Mouse (Mus musculus) midbrain, postnatal 0 days (tissue): ENCODE measurements around the gene Prf1. TPM values are rescaled to one million over a fixed set of nuclear protein-coding genes. Genes with fewer than 3 reads are reported as not detected.

ENCODE experiments used
- ATAC-seq: fragments of 200-750 bp; cut with Nextera tagmentation; 2 replicates; pipeline ENCODE4 v1.8.0; 2017; ENCODE audit warnings: moderate number of reproducible peaks, mild to moderate bottlenecking, moderate TSS enrichment, moderate library complexity; ENCODE audit not compliant: low FRiP score
- DNase-seq: peaks from one replicate; pipeline ENCODE4 v3.0.0-alpha.2; 2015; ENCODE audit warnings: low spot score
- H3K27ac ChIP-seq: fragments of 300-500 bp; sonication (generic); 2 replicates; pipeline ENCODE4 v1.5.1; 2014; ENCODE audit warnings: low read depth, mild to moderate bottlenecking, low read length, mixed read lengths
- H3K27me3 ChIP-seq: fragments of 300-500 bp; sonication (generic); 2 replicates; pipeline ENCODE4 v1.6.1; 2014; ENCODE audit warnings: low read length, control low read depth, mixed read lengths; ENCODE audit not compliant: insufficient read depth
- H3K36me3 ChIP-seq: fragments of 300-500 bp; sonication (generic); 2 replicates; pipeline ENCODE4 v1.6.1; 2014; ENCODE audit warnings: low read length, control low read depth, mixed read lengths; ENCODE audit not compliant: insufficient read depth
- H3K4me1 ChIP-seq: fragments of 300-500 bp; sonication (generic); 2 replicates; pipeline ENCODE4 v1.6.1; 2014; ENCODE audit warnings: mild to moderate bottlenecking, control low read depth, antibody characterized with exemption, low read length, mixed read lengths; ENCODE audit not compliant: insufficient read depth
- H3K4me2 ChIP-seq: fragments of 300-500 bp; sonication (generic); 2 replicates; pipeline ENCODE4 v1.6.1; 2014; ENCODE audit warnings: low read depth, mild to moderate bottlenecking, low read length, mixed read lengths; ENCODE audit not compliant: poor library complexity, severe bottlenecking
- H3K4me3 ChIP-seq: fragments of 300-500 bp; sonication (generic); 2 replicates; pipeline ENCODE4 v1.5.1; 2014; ENCODE audit warnings: low read depth, mild to moderate bottlenecking, low read length, moderate library complexity
- H3K9ac ChIP-seq: fragments of 300-500 bp; sonication (generic); replicated peaks from 2 replicates; pipeline ENCODE4 v1.6.1; 2014; ENCODE audit warnings: mild to moderate bottlenecking, low read length, moderate library complexity, mixed read lengths; ENCODE audit not compliant: poor library complexity, severe bottlenecking
- H3K9me3 ChIP-seq: fragments of 300-500 bp; sonication (generic); 2 replicates; pipeline ENCODE4 v1.6.1; 2016; ENCODE audit warnings: low read length, control low read depth
- CTCF ChIP-seq: IDR thresholded peaks from 2 replicates; pipeline ENCODE4 v1.5.1; 2016; ENCODE audit warnings: antibody characterized with exemption, mild to moderate bottlenecking
- WGBS: fragments of 180-500 bp; shearing (Covaris S2); extraction: QIAGEN DNeasy Blood & Tissue Kit; methylation state at CpG from one replicate; pipeline ENCODE4 v1.1.7; 2014; 5-methylcytosine and 5-hydroxymethylcytosine counted together
- polyA plus RNA-seq: library from polyadenylated mRNA; unstranded; fragments of >200 nt; fragmentation: Nextera tagmentation; extraction: Ambion mirVana; gene quantifications from 2 replicates; pipeline ENCODE4 v1.2.1, GENCODE M21; 2015
- total RNA-seq: library from RNA; depleted of rRNA; stranded (reverse); fragments of >200 nt; gene quantifications from 2 replicates; pipeline ENCODE4 v1.2.3, GENCODE M21; 2014; rRNA removed

Gene Prf1
- not detected in 2 replicates for total RNA-seq
- not detected in 2 replicates for polyA plus RNA-seq

DNA sequence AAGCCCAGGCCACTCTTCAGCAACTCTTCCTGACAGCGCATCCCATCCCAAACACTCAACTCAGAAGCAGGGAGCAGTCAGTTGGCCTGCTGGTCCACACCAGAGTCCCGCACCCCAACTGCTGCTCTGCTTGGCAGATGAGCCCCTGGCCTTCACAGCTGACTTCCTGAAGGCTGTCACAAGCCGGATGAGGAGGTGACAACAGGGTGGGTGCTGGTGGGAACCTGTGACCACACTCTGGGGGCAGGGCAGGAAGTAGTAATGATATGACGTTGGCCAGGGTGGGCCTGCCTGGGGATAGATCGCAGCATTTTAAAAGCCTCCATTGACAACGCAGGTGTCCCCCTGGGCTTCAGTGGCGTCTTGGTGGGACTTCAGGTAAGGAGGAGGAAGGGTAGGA lies at the start of gene Prf1:
Gene Prf1 (plus strand): TSS at position 357 of the 400 bp plus-strand sequence.
- 91% methylated on average over 7 of the region's 7 CpGs for WGBS
- Histone ChIP-seq H3K9ac (no peak within 1 kb of the TSS), H3K27ac (no peak within 1 kb of the TSS), H3K27me3 (no peaks in the 10 kb centered on the region), H3K4me3 (no peak within 1 kb of the TSS), H3K36me3 (no peaks in the 10 kb centered on the region), H3K9me3 (no peaks in the 10 kb centered on the region), H3K4me1 (no peaks in the 10 kb centered on the region), H3K4me2 (no peak within 1 kb of the TSS)
- no peak for TF ChIP-seq CTCF
- no peak for ATAC-seq
- DNase-seq, result no peak

DNA sequence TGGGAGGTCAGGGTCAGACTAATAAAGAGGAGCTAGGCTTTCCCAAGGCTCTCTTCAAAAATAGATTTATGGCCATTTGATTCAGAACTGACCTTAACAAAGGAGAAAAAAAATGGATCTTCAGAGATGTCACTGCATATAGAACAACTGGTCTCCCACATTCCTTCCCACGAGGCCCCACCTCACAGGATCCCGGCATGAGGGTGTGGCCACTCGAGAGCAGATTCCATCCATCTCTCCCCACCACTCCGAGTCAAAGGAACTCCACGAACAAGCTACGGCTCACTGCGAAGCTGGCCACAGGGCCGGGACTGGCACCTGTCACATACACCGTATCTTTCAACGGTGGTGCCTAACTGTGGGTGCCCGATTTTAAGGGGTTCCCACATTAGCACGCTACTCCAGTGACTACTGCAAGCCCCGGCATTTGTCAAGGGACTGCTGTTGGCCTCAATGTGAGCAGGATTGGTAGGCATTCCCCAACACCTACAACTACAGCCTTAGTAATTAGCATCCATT lies 49.0 kb upstream of the Prf1 start:
- no peaks in the 10 kb centered on the region for H3K4me1 ChIP-seq
- DNase-seq, result no peak
- 92% methylated on average over 13 of the region's 13 CpGs for WGBS
- no peak overlapping the region for H3K4me3 ChIP-seq
- no peaks in the 10 kb centered on the region for H3K27me3 ChIP-seq
- TF ChIP-seq CTCF, result no peak
- ATAC-seq, result no peak
- H3K4me2 ChIP-seq, result no peak overlapping the region
- H3K36me3 ChIP-seq, result no peaks in the 10 kb centered on the region
- H3K9ac ChIP-seq, result no peak overlapping the region
- 0 out of 2 replicates have a peak, but pooled peaks cover 2% of the 10 kb centered on the region for H3K9me3 ChIP-seq
- H3K27ac ChIP-seq, result no peak overlapping the region

DNA sequence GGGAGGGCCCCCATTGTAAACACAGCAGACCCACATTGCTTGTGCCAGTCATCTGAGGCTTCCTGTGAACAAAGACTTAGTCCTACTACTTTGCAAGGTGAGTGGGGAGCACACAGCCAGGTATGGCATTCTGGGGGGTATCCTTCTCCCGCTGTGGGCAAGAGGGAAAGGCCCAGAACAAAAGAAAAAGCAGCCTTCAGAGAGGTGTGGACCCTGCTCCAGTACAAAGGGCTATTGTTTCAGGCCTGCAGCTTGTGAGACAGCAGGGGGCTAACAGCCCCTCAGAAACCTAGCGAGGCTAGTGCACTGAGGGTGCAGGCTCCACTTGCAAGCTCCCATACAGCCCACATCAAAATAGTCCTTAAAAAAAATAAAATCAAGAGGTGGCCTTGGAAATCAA lies 47.7 kb upstream of the Prf1 start:
- WGBS, result 47% methylated on average over 2 of the region's 2 CpGs
- H3K27ac ChIP-seq, result no peak overlapping the region

DNA sequence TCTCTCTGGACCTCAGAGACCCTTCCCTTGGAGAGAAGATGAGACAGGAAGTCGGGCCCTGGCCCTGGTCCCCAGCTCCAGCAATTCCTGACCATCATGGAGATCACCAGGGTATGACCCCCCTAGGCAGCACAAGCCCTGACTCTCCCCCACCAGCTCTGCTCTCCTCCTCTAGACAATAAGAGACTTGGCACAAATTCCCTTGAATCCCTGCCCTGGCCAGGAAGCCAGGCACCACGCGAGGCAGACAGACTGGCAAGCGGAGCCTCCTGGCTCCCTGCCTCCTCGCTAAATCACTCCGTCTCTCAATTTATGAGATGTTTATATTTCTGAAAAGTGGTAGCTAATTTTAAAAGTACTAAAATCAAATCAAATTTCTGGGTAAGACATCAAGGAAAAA lies 42.9 kb upstream of the Prf1 start:
- no peak overlapping the region for H3K9ac ChIP-seq
- DNase-seq, result peak; percentile 68
- WGBS, result 62% methylated on average over 6 of the region's 6 CpGs
- H3K27me3 ChIP-seq, result no peaks in the 10 kb centered on the region
- no peak for TF ChIP-seq CTCF
- no peak overlapping the region for H3K4me3 ChIP-seq
- H3K36me3 ChIP-seq, result no peaks in the 10 kb centered on the region
- H3K27ac ChIP-seq, result no peak overlapping the region
- H3K9me3 ChIP-seq, result 0 out of 2 replicates have a peak, but pooled peaks cover 2% of the 10 kb centered on the region
- H3K4me1 ChIP-seq, result no peaks in the 10 kb centered on the region
- no peak for ATAC-seq
- no peak overlapping the region for H3K4me2 ChIP-seq

More for the DNA sequence above, 47.7 kb upstream of the Prf1 start:
- Histone ChIP-seq H3K9me3 (0 out of 2 replicates have a peak, but pooled peaks cover 2% of the 10 kb centered on the region), H3K4me2 (no peak overlapping the region), H3K4me1 (no peaks in the 10 kb centered on the region), H3K9ac (no peak overlapping the region), H3K36me3 (no peaks in the 10 kb centered on the region), H3K27me3 (no peaks in the 10 kb centered on the region), H3K4me3 (no peak overlapping the region)
- ATAC-seq (no peak), DNase-seq (no peak)
- no peak for TF ChIP-seq CTCF

DNA sequence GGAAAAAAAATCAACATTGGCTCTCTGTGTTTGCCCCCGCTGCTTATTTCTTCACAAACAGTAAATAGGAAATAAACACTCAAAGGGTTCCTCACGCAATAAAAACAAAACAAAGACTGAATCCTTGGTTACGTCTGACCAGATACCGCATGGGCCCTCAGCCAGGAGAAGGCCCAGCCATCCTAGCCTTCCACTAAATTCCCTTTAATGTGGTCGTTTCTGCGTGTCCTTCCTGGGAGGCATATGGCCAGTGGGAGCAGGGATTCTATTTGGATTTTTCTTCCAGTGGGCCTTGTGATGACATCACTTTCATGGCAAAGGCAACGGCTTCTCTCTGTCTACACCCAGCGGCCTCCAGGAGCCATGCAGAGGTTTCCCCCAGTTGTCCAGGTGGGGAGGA lies 42.4 kb upstream of the Prf1 start:
- Histone ChIP-seq H3K9ac (no peak overlapping the region), H3K36me3 (no peaks in the 10 kb centered on the region), H3K4me2 (no peak overlapping the region), H3K9me3 (0 out of 2 replicates have a peak, but pooled peaks cover 2% of the 10 kb centered on the region), H3K4me3 (no peak overlapping the region), H3K4me1 (no peaks in the 10 kb centered on the region), H3K27me3 (no peaks in the 10 kb centered on the region), H3K27ac (no peak overlapping the region)
- WGBS, result 82% methylated on average over 8 of the region's 8 CpGs
- peak; percentile 26 for DNase-seq
- TF ChIP-seq CTCF, result no peak
- no peak for ATAC-seq

DNA sequence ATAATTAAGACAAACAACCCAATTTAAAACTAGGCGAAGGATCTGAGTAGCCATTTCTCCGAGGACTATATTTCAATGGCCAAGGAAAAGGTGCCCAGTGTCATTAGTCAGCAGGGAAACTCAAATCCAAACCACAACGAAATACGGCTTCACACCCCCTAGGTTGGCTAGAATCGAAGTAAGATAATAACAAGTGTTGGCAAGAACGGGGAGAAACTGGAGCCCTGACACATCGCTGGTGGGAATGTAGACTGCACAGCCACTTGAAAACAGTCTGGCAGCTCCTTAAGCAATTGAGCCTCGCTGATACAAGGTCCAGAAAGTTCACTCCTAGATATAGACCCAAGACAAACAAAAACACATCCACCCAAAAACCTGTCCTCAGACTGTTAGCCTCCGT lies 41.0 kb upstream of the Prf1 start:
- Histone ChIP-seq H3K4me2 (no peak overlapping the region), H3K4me1 (no peaks in the 10 kb centered on the region), H3K36me3 (no peaks in the 10 kb centered on the region), H3K27ac (no peak overlapping the region), H3K9me3 (0 out of 2 replicates have a peak, but pooled peaks cover 2% of the 10 kb centered on the region), H3K9ac (no peak overlapping the region), H3K27me3 (no peaks in the 10 kb centered on the region), H3K4me3 (no peak overlapping the region)
- ATAC-seq (no peak), DNase-seq (no peak)
- 93% methylated on average over 9 of the region's 9 CpGs for WGBS
- TF ChIP-seq CTCF, result no peak
